Mouse (Mus musculus) lung, adult 2 months (tissue): ENCODE results near the gene Thrb.

Experiments
- CTCF ChIP-seq: fragments of 200-500 bp; IDR thresholded peaks from 2 replicates; pipeline ENCODE4 v1.5.1; 2011; ENCODE audit warnings: mild to moderate bottlenecking, low read length, control low read depth; ENCODE audit not compliant: insufficient read depth
- POLR2A ChIP-seq: fragments of 200-500 bp; IDR thresholded peaks from 2 replicates; pipeline ENCODE4 v1.6.1; 2011; ENCODE audit warnings: low read depth, mild to moderate bottlenecking, control low read depth, low read length, borderline replicate concordance; ENCODE audit errors: extremely low read depth

DNA sequence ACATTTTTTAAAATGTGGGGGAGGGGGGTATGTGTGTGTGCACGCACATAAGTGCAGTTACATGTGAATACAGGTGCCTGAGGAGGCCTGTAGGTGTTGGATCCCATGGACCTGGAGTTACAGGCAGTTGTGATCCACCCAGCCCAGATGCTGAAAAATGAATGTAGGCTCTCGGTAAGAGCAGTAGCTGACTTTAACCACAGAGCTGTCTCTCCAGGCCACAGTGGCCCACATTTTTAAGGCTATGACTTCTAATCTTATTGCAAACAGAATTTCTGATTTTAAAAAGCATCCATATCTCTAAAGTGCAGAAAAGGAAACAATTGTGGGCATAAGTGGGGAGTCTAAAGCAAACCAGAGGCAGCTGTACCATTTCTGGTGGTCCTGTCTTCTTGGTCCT is 328.5 kb downstream of the Thrb start:
- TF ChIP-seq POLR2A, result no peak
- no peak for TF ChIP-seq CTCF
